Mouse (Mus musculus) kidney, postnatal 0 days (tissue): ENCODE results near the gene Slc9a6. TPM values are rescaled to one million over a fixed set of nuclear protein-coding genes. Genes with fewer than 3 reads are reported as not detected.

Experiments
- ATAC-seq: fragments of 200-750 bp; cut with Nextera tagmentation; replicated peaks from 2 replicates; pipeline ENCODE4 v1.8.0; 2017; ENCODE audit warnings: low read depth, moderate number of reproducible peaks, moderate TSS enrichment, moderate library complexity; ENCODE audit not compliant: low FRiP score
- DNase-seq: peaks from one replicate; pipeline ENCODE4 v3.0.0-alpha.2; 2016; ENCODE audit warnings: low spot score
- H3K27ac ChIP-seq: fragments of 300-500 bp; sonication (generic); 2 replicates; pipeline ENCODE4 v1.5.1; 2014; ENCODE audit warnings: mild to moderate bottlenecking
- H3K27me3 ChIP-seq: fragments of 300-500 bp; sonication (generic); 2 replicates; pipeline ENCODE4 v1.6.1; 2014; ENCODE audit warnings: low read length, mixed read lengths; ENCODE audit not compliant: insufficient read depth
- H3K36me3 ChIP-seq: fragments of 300-500 bp; sonication (generic); 2 replicates; pipeline ENCODE4 v1.6.1; 2014; ENCODE audit warnings: low read length, mixed read lengths; ENCODE audit not compliant: insufficient read depth
- H3K4me1 ChIP-seq: fragments of 300-500 bp; sonication (generic); replicated peaks from 2 replicates; pipeline ENCODE4 v1.6.1; 2014; ENCODE audit warnings: antibody characterized with exemption, low read length, mixed read lengths; ENCODE audit not compliant: insufficient read depth
- H3K4me2 ChIP-seq: fragments of 300-500 bp; sonication (generic); 2 replicates; pipeline ENCODE4 v1.6.1; 2014; ENCODE audit warnings: mild to moderate bottlenecking, low read length, moderate library complexity, mixed read lengths
- H3K4me3 ChIP-seq: fragments of 300-500 bp; sonication (generic); replicated peaks from 2 replicates; pipeline ENCODE4 v1.5.1; 2014; ENCODE audit warnings: low read depth, low read length
- H3K9ac ChIP-seq: fragments of 300-500 bp; sonication (generic); 2 replicates; pipeline ENCODE4 v1.6.1; 2014; ENCODE audit warnings: low read depth, low read length
- H3K9me3 ChIP-seq: fragments of 300-500 bp; sonication (generic); replicated peaks from 2 replicates; pipeline ENCODE4 v1.6.1; 2016; ENCODE audit warnings: low read length, inconsistent platforms, mixed read lengths
- CTCF ChIP-seq: IDR thresholded peaks from 2 replicates; pipeline ENCODE4 v1.5.1; 2016; ENCODE audit warnings: antibody characterized with exemption, low read depth, mild to moderate bottlenecking, moderate library complexity
- WGBS: fragments of 180-500 bp; shearing (Covaris S2); extraction: QIAGEN DNeasy Blood & Tissue Kit; methylation state at CpG from one replicate; pipeline ENCODE4 v1.1.7; 2014; 5-methylcytosine and 5-hydroxymethylcytosine counted together
- polyA plus RNA-seq: library from polyadenylated mRNA; unstranded; fragments of >200 nt; fragmentation: Nextera tagmentation; extraction: Ambion mirVana; gene quantifications from 2 replicates; pipeline ENCODE4 v1.2.1, GENCODE M21; 2015

The Slc9a6 gene
- polyA plus RNA-seq, 1 experiment from 2014 or later = 11.1 TPM

- TF ChIP-seq CTCF = no peak
- ATAC-seq = no peak
- H3K27me3 ChIP-seq = no peaks in the 10 kb centered on the region
- H3K27ac ChIP-seq = no peak overlapping the region
- H3K4me3 ChIP-seq = no peak overlapping the region
- no peaks in the 10 kb centered on the region for H3K9me3 ChIP-seq
- no peak overlapping the region for H3K4me2 ChIP-seq
- H3K9ac ChIP-seq = no peak overlapping the region
- H3K36me3 ChIP-seq = no peaks in the 10 kb centered on the region
- WGBS = 76% methylated on average over 7 of the region's 7 CpGs
- DNase-seq = no peak
- H3K4me1 ChIP-seq = no peaks in the 10 kb centered on the region
Observed at GRCm38 (mm10) chrX:56607032-56607710, 2.4 kb upstream of the Slc9a6 start.

- no peaks in the 10 kb centered on the region for H3K27me3 ChIP-seq
- WGBS = 35% methylated on average over 7 of the region's 7 CpGs
- DNase-seq = no peak
- no peaks in the 10 kb centered on the region for H3K4me1 ChIP-seq
- no peaks in the 10 kb centered on the region for H3K36me3 ChIP-seq
- ATAC-seq = no peak
- no peak overlapping the region for H3K27ac ChIP-seq
- no peaks in the 10 kb centered on the region for H3K9me3 ChIP-seq
- peak overlapping the region; percentile 65; the same call in 1 of the 2 replicates for H3K9ac ChIP-seq
- H3K4me2 ChIP-seq = peak overlapping the region; percentile 66
- TF ChIP-seq CTCF = no peak
- H3K4me3 ChIP-seq = peak overlapping the region; percentile 60
Observed at GRCm38 (mm10) chrX:56609285-56609622, 303 bp upstream of the Slc9a6 start.

- Histone ChIP-seq H3K4me3 (peak overlapping the region; percentile 60), H3K4me2 (peak overlapping the region; percentile 66), H3K36me3 (no peaks in the 10 kb centered on the region), H3K9ac (peak overlapping the region; percentile 65), H3K9me3 (no peaks in the 10 kb centered on the region), H3K27me3 (no peaks in the 10 kb centered on the region), H3K27ac (no peak overlapping the region), H3K4me1 (no peaks in the 10 kb centered on the region)
- 28% methylated on average over 13 of the region's 13 CpGs for whole genome bisulfite sequencing
- no peak for TF ChIP-seq CTCF
- DNase-seq (no peak), ATAC-seq (no peak)
Observed at GRCm38 (mm10) chrX:56610318-56610694, 749 bp downstream of the Slc9a6 start.

GRCm38 (mm10) chrX:56615236-56615635 is 5.7 kb downstream of the Slc9a6 start:
- Histone ChIP-seq H3K27me3 (no peaks in the 10 kb centered on the region), H3K4me2 (no peak overlapping the region), H3K4me3 (no peak overlapping the region), H3K9ac (no peak overlapping the region), H3K9me3 (no peaks in the 10 kb centered on the region), H3K36me3 (no peaks in the 10 kb centered on the region), H3K27ac (no peak overlapping the region), H3K4me1 (no peaks in the 10 kb centered on the region)
- WGBS = 83% methylated on average over 2 of the region's 2 CpGs
- no peak for DNase-seq
- no peak for TF ChIP-seq CTCF
- ATAC-seq = no peak

GRCm38 (mm10) chrX:56636185-56636584 is 26.6 kb downstream of the Slc9a6 start:
- no peaks in the 10 kb centered on the region for H3K36me3 ChIP-seq
- H3K27ac ChIP-seq = no peak overlapping the region
- H3K4me1 ChIP-seq = no peaks in the 10 kb centered on the region
- TF ChIP-seq CTCF = no peak
- 78% methylated on average over 5 of the region's 5 CpGs for WGBS
- no peak for ATAC-seq
- H3K27me3 ChIP-seq = no peaks in the 10 kb centered on the region
- no peak overlapping the region for H3K4me2 ChIP-seq
- no peak overlapping the region for H3K4me3 ChIP-seq
- H3K9me3 ChIP-seq = no peaks in the 10 kb centered on the region
- no peak overlapping the region for H3K9ac ChIP-seq
- no peak for DNase-seq

- no peaks in the 10 kb centered on the region for H3K9me3 ChIP-seq
- no peak overlapping the region for H3K9ac ChIP-seq
- H3K27me3 ChIP-seq = no peaks in the 10 kb centered on the region
- DNase-seq = no peak
- H3K4me3 ChIP-seq = no peak overlapping the region
- H3K36me3 ChIP-seq = no peaks in the 10 kb centered on the region
- no peak overlapping the region for H3K4me2 ChIP-seq
- WGBS = 22% methylated on average over 1 of the region's 1 CpGs
- no peaks in the 10 kb centered on the region for H3K4me1 ChIP-seq
- ATAC-seq = no peak
- H3K27ac ChIP-seq = no peak overlapping the region
- no peak for TF ChIP-seq CTCF
Observed at GRCm38 (mm10) chrX:56640066-56640465, 30.5 kb downstream of the Slc9a6 start.
